Mouse (Mus musculus) neural tube, embryonic 13.5 days (tissue): ENCODE data around the gene Slc17a1. TPM values are rescaled to one million over a fixed set of nuclear protein-coding genes. Genes with fewer than 3 reads are reported as not detected.

Experiments
- ATAC-seq: fragments of 200-750 bp; cut with Nextera tagmentation; 2 replicates; pipeline ENCODE4 v1.8.0; 2017; ENCODE audit warnings: low read depth, mild to moderate bottlenecking, moderate TSS enrichment, moderate library complexity
- H3K27ac ChIP-seq: fragments of 300-500 bp; sonication (generic); replicated peaks from 2 replicates; pipeline ENCODE4 v1.5.1; 2015; ENCODE audit warnings: moderate library complexity, mild to moderate bottlenecking, inconsistent platforms
- H3K27me3 ChIP-seq: fragments of 300-500 bp; sonication (generic); 2 replicates; pipeline ENCODE4 v1.6.1; 2015; ENCODE audit warnings: mild to moderate bottlenecking, inconsistent platforms
- H3K36me3 ChIP-seq: fragments of 300-500 bp; sonication (generic); 2 replicates; pipeline ENCODE4 v1.6.1; 2015; ENCODE audit warnings: mild to moderate bottlenecking, inconsistent platforms
- H3K4me1 ChIP-seq: fragments of 300-500 bp; sonication (generic); replicated peaks from 2 replicates; pipeline ENCODE4 v1.6.1; 2015; ENCODE audit warnings: inconsistent platforms
- H3K4me2 ChIP-seq: fragments of 300-500 bp; sonication (generic); 2 replicates; pipeline ENCODE4 v1.6.1; 2015; ENCODE audit warnings: inconsistent platforms, mild to moderate bottlenecking, moderate library complexity
- H3K4me3 ChIP-seq: fragments of 300-500 bp; sonication (generic); 2 replicates; pipeline ENCODE4 v1.5.1; 2015; ENCODE audit warnings: mild to moderate bottlenecking, inconsistent platforms
- H3K9ac ChIP-seq: fragments of 300-500 bp; sonication (generic); 2 replicates; pipeline ENCODE4 v1.6.1; 2015; ENCODE audit warnings: moderate library complexity, mild to moderate bottlenecking, inconsistent platforms
- H3K9me3 ChIP-seq: fragments of 300-500 bp; sonication (generic); 2 replicates; pipeline ENCODE4 v1.6.1; 2016; ENCODE audit warnings: inconsistent platforms
- WGBS: fragments of 180-500 bp; shearing (Covaris S2); methylation state at CpG from one replicate; pipeline ENCODE4 v1.1.7; 2015; 5-methylcytosine and 5-hydroxymethylcytosine counted together
- polyA plus RNA-seq: library from polyadenylated mRNA; unstranded; fragments of >200 nt; fragmentation: Nextera tagmentation; extraction: Ambion mirVana; gene quantifications from 2 replicates; pipeline ENCODE4 v1.2.1, GENCODE M21; 2015

Slc17a1 gene
- polyA plus RNA-seq, 1 experiment from 2014 or later, result not detected

GRCm38 (mm10) chr13:23898242-23898641, 30.7 kb downstream of the Slc17a1 start:
- Histone ChIP-seq H3K4me2 (no peak overlapping the region), H3K27me3 (no peaks in the 10 kb centered on the region), H3K27ac (no peak overlapping the region), H3K4me3 (no peak overlapping the region), H3K9ac (no peak overlapping the region), H3K36me3 (no peaks in the 10 kb centered on the region), H3K4me1 (peaks cover 1% of the 10 kb centered on the region; the same call in 1 of the 2 replicates), H3K9me3 (no peaks in the 10 kb centered on the region)
- ATAC-seq, result no peak
- WGBS, result 74% methylated on average over 6 of the region's 6 CpGs

- 96% methylated on average over 5 of the region's 5 CpGs for WGBS
- Histone ChIP-seq H3K4me2 (no peak overlapping the region), H3K4me1 (no peaks in the 10 kb centered on the region), H3K36me3 (no peaks in the 10 kb centered on the region), H3K9me3 (no peaks in the 10 kb centered on the region), H3K27ac (no peak overlapping the region), H3K4me3 (no peak overlapping the region), H3K27me3 (no peaks in the 10 kb centered on the region), H3K9ac (no peak overlapping the region)
- ATAC-seq, result no peak
These were observed 39.4 kb downstream of the Slc17a1 start for GRCm38 (mm10) chr13:23906906-23907305.

- WGBS, result 81% methylated on average over 5 of the region's 5 CpGs
- Histone ChIP-seq H3K27ac (no peak overlapping the region), H3K4me1 (no peaks in the 10 kb centered on the region), H3K9ac (no peak overlapping the region), H3K4me2 (no peak overlapping the region), H3K9me3 (no peaks in the 10 kb centered on the region), H3K4me3 (no peak overlapping the region), H3K27me3 (no peaks in the 10 kb centered on the region), H3K36me3 (no peaks in the 10 kb centered on the region)
- no peak for ATAC-seq
These were observed 42.6 kb downstream of the Slc17a1 start for GRCm38 (mm10) chr13:23910121-23910520.

- H3K36me3 ChIP-seq, result no peaks in the 10 kb centered on the region
- no peak overlapping the region for H3K4me3 ChIP-seq
- no peak overlapping the region for H3K4me2 ChIP-seq
- no peak for ATAC-seq
- H3K4me1 ChIP-seq, result no peaks in the 10 kb centered on the region
- no peaks in the 10 kb centered on the region for H3K27me3 ChIP-seq
- no peaks in the 10 kb centered on the region for H3K9me3 ChIP-seq
- no peak overlapping the region for H3K27ac ChIP-seq
- whole genome bisulfite sequencing, result 85% methylated on average over 5 of the region's 5 CpGs
- no peak overlapping the region for H3K9ac ChIP-seq
These were observed 43.8 kb downstream of the Slc17a1 start for GRCm38 (mm10) chr13:23911335-23911734.

GRCm38 (mm10) chr13:23913791-23914306, 46.3 kb downstream of the Slc17a1 start:
- H3K36me3 ChIP-seq, result no peaks in the 10 kb centered on the region
- no peak for ATAC-seq
- 44% methylated on average over 6 of the region's 6 CpGs for WGBS

GRCm38 (mm10) chr13:23914376-23915167, 47.0 kb downstream of the Slc17a1 start, which contains the start of gene Slc17a4:
TSS of gene Slc17a4 (minus strand) at chr13:23915009.
- no peak within 1 kb of the TSS for H3K9ac ChIP-seq
- H3K27ac ChIP-seq, result peak within 1 kb of the TSS; percentile 23; the same call in 1 of the 2 replicates
- no peak within 1 kb of the TSS for H3K4me3 ChIP-seq
- H3K4me1 ChIP-seq, result no peaks in the 10 kb centered on the region
- ATAC-seq, result no peak
- no peak within 1 kb of the TSS for H3K4me2 ChIP-seq
- no peaks in the 10 kb centered on the region for H3K36me3 ChIP-seq
- WGBS, result 68% methylated on average over 9 of the region's 9 CpGs
- H3K27me3 ChIP-seq, result no peaks in the 10 kb centered on the region
- no peaks in the 10 kb centered on the region for H3K9me3 ChIP-seq

More at GRCm38 (mm10) chr13:23913791-23914306, 46.3 kb downstream of the Slc17a1 start:
- Histone ChIP-seq H3K4me3 (no peak overlapping the region), H3K4me2 (no peak overlapping the region), H3K4me1 (no peaks in the 10 kb centered on the region), H3K27me3 (no peaks in the 10 kb centered on the region), H3K9me3 (no peaks in the 10 kb centered on the region), H3K27ac (no peak overlapping the region), H3K9ac (no peak overlapping the region)

GRCm38 (mm10) chr13:23916132-23916531, 48.6 kb downstream of the Slc17a1 start:
- H3K9ac ChIP-seq, result no peak overlapping the region
- H3K4me3 ChIP-seq, result no peak overlapping the region
- no peaks in the 10 kb centered on the region for H3K27me3 ChIP-seq
- H3K27ac ChIP-seq, result peak overlapping the region; percentile 23; the same call in 1 of the 2 replicates
- H3K4me1 ChIP-seq, result no peaks in the 10 kb centered on the region
- no peaks in the 10 kb centered on the region for H3K36me3 ChIP-seq
- H3K4me2 ChIP-seq, result no peak overlapping the region
- 72% methylated on average over 1 of the region's 1 CpGs for WGBS
- H3K9me3 ChIP-seq, result no peaks in the 10 kb centered on the region
- no peak for ATAC-seq

- 77% methylated on average over 4 of the region's 4 CpGs for WGBS
- Histone ChIP-seq H3K4me2 (no peak overlapping the region), H3K4me3 (no peak overlapping the region)
These were observed 50.1 kb downstream of the Slc17a1 start for GRCm38 (mm10) chr13:23917674-23918073.

GRCm38 (mm10) chr13:23925792-23926191, 58.2 kb downstream of the Slc17a1 start:
- Histone ChIP-seq H3K4me1 (no peaks in the 10 kb centered on the region), H3K9ac (no peak overlapping the region), H3K27me3 (no peaks in the 10 kb centered on the region), H3K4me3 (no peak overlapping the region), H3K9me3 (no peaks in the 10 kb centered on the region), H3K4me2 (no peak overlapping the region), H3K27ac (no peak overlapping the region), H3K36me3 (no peaks in the 10 kb centered on the region)
- no peak for ATAC-seq
- 55% methylated on average over 2 of the region's 2 CpGs for WGBS

More at GRCm38 (mm10) chr13:23917674-23918073, 50.1 kb downstream of the Slc17a1 start:
- ATAC-seq, result no peak
- Histone ChIP-seq H3K9ac (no peak overlapping the region), H3K27ac (no peak overlapping the region), H3K4me1 (no peaks in the 10 kb centered on the region), H3K27me3 (no peaks in the 10 kb centered on the region), H3K9me3 (no peaks in the 10 kb centered on the region), H3K36me3 (no peaks in the 10 kb centered on the region)

GRCm38 (mm10) chr13:23928637-23929036, 61.1 kb downstream of the Slc17a1 start:
- no peak overlapping the region for H3K4me3 ChIP-seq
- H3K9me3 ChIP-seq, result no peaks in the 10 kb centered on the region
- H3K9ac ChIP-seq, result no peak overlapping the region
- no peaks in the 10 kb centered on the region for H3K4me1 ChIP-seq
- H3K4me2 ChIP-seq, result no peak overlapping the region
- no peak for ATAC-seq
- 72% methylated on average over 3 of the region's 3 CpGs for WGBS
- no peaks in the 10 kb centered on the region for H3K27me3 ChIP-seq
- H3K36me3 ChIP-seq, result no peaks in the 10 kb centered on the region
- no peak overlapping the region for H3K27ac ChIP-seq

GRCm38 (mm10) chr13:23930461-23930860, 62.9 kb downstream of the Slc17a1 start:
- H3K9me3 ChIP-seq, result no peaks in the 10 kb centered on the region
- no peak overlapping the region for H3K4me3 ChIP-seq
- H3K36me3 ChIP-seq, result no peaks in the 10 kb centered on the region
- no peak overlapping the region for H3K9ac ChIP-seq
- no peak for ATAC-seq
- no peaks in the 10 kb centered on the region for H3K4me1 ChIP-seq
- H3K4me2 ChIP-seq, result no peak overlapping the region
- H3K27me3 ChIP-seq, result no peaks in the 10 kb centered on the region
- 91% methylated on average over 9 of the region's 9 CpGs for WGBS
- H3K27ac ChIP-seq, result no peak overlapping the region

- no peak for ATAC-seq
- H3K4me2 ChIP-seq, result no peak overlapping the region
- H3K27ac ChIP-seq, result no peak overlapping the region
- no peaks in the 10 kb centered on the region for H3K36me3 ChIP-seq
- no peaks in the 10 kb centered on the region for H3K27me3 ChIP-seq
- no peaks in the 10 kb centered on the region for H3K9me3 ChIP-seq
- no peak overlapping the region for H3K9ac ChIP-seq
- no peak overlapping the region for H3K4me3 ChIP-seq
- H3K4me1 ChIP-seq, result no peaks in the 10 kb centered on the region
- 76% methylated on average over 11 of the region's 11 CpGs for WGBS
These were observed 63.4 kb downstream of the Slc17a1 start for GRCm38 (mm10) chr13:23930904-23931303.
